Mouse (Mus musculus): ENCODE results near the gene Vgll4. TPM values are rescaled to one million over a fixed set of nuclear protein-coding genes. Genes with fewer than 3 reads are reported as not detected.
"Not testable (repeated sequence)": the region's sequence is repeated elsewhere in the genome, so short reads cannot be mapped to it uniquely, and the experiment has no call there.

Gene Vgll4
- polyA plus RNA-seq, 1 experiment from 2014 or later, result 84.9 TPM

GRCm38 (mm10) chr6:114922355-114923096 is 47.3 kb downstream of the Vgll4 start:
- not testable (repeated sequence) for H3K4me3 ChIP-seq (ENCODE audit: low read depth, low read length); H3K4me2 ChIP-seq (replicated peaks; ENCODE audit: low read depth, low read length); H3K9ac ChIP-seq (replicated peaks; ENCODE audit: low read depth, low read length); ATAC-seq (ENCODE audit: insufficient number of reproducible peaks, insufficient read depth, low FRiP score, low read depth); H3K27me3 ChIP-seq (ENCODE audit: control insufficient read depth, insufficient read depth, low read length); H3K27ac ChIP-seq (ENCODE audit: low read length); H3K36me3 ChIP-seq (ENCODE audit: control insufficient read depth, insufficient read depth, low read length); H3K9me3 ChIP-seq (ENCODE audit: control insufficient read depth, low read depth, low read length)
- WGBS, result 67% methylated on average over 7 of the region's 7 CpGs
- H3K4me1 ChIP-seq (ENCODE audit: control insufficient read depth, insufficient read depth, low read length), result peaks cover 19% of the 10 kb centered on the region

- WGBS, result 3% methylated on average over 15 of the region's 15 CpGs
Observed at GRCm38 (mm10) chr6:114921632-114922354, 48.0 kb downstream of the Vgll4 start.

GRCm38 (mm10) chr6:114920523-114921445 is 49.0 kb downstream of the Vgll4 start:
- WGBS, result 2% methylated on average over 17 of the region's 17 CpGs
- H3K36me3 ChIP-seq (ENCODE audit: control insufficient read depth, insufficient read depth, low read length), result no peaks in the 10 kb centered on the region
- peak overlapping the region; percentile 91 for H3K27ac ChIP-seq (ENCODE audit: low read length)
- peak overlapping the region; percentile 93 for H3K9ac ChIP-seq (replicated peaks; ENCODE audit: low read depth, low read length)
- H3K4me3 ChIP-seq (ENCODE audit: low read depth, low read length), result peak overlapping the region; percentile 79
- no peaks in the 10 kb centered on the region for H3K27me3 ChIP-seq (ENCODE audit: control insufficient read depth, insufficient read depth, low read length)
- H3K4me1 ChIP-seq (ENCODE audit: control insufficient read depth, insufficient read depth, low read length), result peaks cover 36% of the 10 kb centered on the region
- ATAC-seq (ENCODE audit: insufficient number of reproducible peaks, insufficient read depth, low FRiP score, low read depth), result no peak
- peak overlapping the region; percentile 70 for H3K4me2 ChIP-seq (replicated peaks; ENCODE audit: low read depth, low read length)
- no peaks in the 10 kb centered on the region for H3K9me3 ChIP-seq (ENCODE audit: control insufficient read depth, low read depth, low read length)

More at GRCm38 (mm10) chr6:114921632-114922354, 48.0 kb downstream of the Vgll4 start:
- peak overlapping the region; percentile 91 for H3K27ac ChIP-seq (ENCODE audit: low read length)
- no peaks in the 10 kb centered on the region for H3K27me3 ChIP-seq (ENCODE audit: control insufficient read depth, insufficient read depth, low read length)
- H3K4me2 ChIP-seq (replicated peaks; ENCODE audit: low read depth, low read length), result peak overlapping the region; percentile 70
- ATAC-seq (ENCODE audit: insufficient number of reproducible peaks, insufficient read depth, low FRiP score, low read depth), result peak; percentile 94
- no peaks in the 10 kb centered on the region for H3K36me3 ChIP-seq (ENCODE audit: control insufficient read depth, insufficient read depth, low read length)
- H3K4me3 ChIP-seq (ENCODE audit: low read depth, low read length), result peak overlapping the region; percentile 79
- peaks cover 26% of the 10 kb centered on the region for H3K4me1 ChIP-seq (ENCODE audit: control insufficient read depth, insufficient read depth, low read length)
- peaks cover under 1% of the 10 kb centered on the region; the same call in 1 of the 2 replicates for H3K9me3 ChIP-seq (ENCODE audit: control insufficient read depth, low read depth, low read length)
- H3K9ac ChIP-seq (replicated peaks; ENCODE audit: low read depth, low read length), result peak overlapping the region; percentile 93

GRCm38 (mm10) chr6:114919670-114920313 is 50.0 kb downstream of the Vgll4 start:
- 6% methylated on average over 9 of the region's 9 CpGs for WGBS
- Histone ChIP-seq H3K36me3 (ENCODE audit: control insufficient read depth, insufficient read depth, low read length) (no peaks in the 10 kb centered on the region), H3K4me2 (replicated peaks; ENCODE audit: low read depth, low read length) (peak overlapping the region; percentile 70)

GRCm38 (mm10) chr6:114918994-114919393 is 50.8 kb downstream of the Vgll4 start:
- no peaks in the 10 kb centered on the region for H3K36me3 ChIP-seq (ENCODE audit: control insufficient read depth, insufficient read depth, low read length)
- H3K4me3 ChIP-seq (ENCODE audit: low read depth, low read length), result peak overlapping the region; percentile 79
- ATAC-seq (ENCODE audit: insufficient number of reproducible peaks, insufficient read depth, low FRiP score, low read depth), result no peak
- peaks cover 50% of the 10 kb centered on the region for H3K4me1 ChIP-seq (ENCODE audit: control insufficient read depth, insufficient read depth, low read length)
- WGBS, result 80% methylated on average over 9 of the region's 9 CpGs
- H3K4me2 ChIP-seq (replicated peaks; ENCODE audit: low read depth, low read length), result peak overlapping the region; percentile 70
- H3K27ac ChIP-seq (ENCODE audit: low read length), result no peak overlapping the region; the same call in 1 of the 2 replicates
- H3K9me3 ChIP-seq (ENCODE audit: control insufficient read depth, low read depth, low read length), result no peaks in the 10 kb centered on the region
- H3K27me3 ChIP-seq (ENCODE audit: control insufficient read depth, insufficient read depth, low read length), result no peaks in the 10 kb centered on the region
- H3K9ac ChIP-seq (replicated peaks; ENCODE audit: low read depth, low read length), result no peak overlapping the region

More at GRCm38 (mm10) chr6:114919670-114920313, 50.0 kb downstream of the Vgll4 start:
- Histone ChIP-seq H3K27me3 (ENCODE audit: control insufficient read depth, insufficient read depth, low read length) (no peaks in the 10 kb centered on the region), H3K9me3 (ENCODE audit: control insufficient read depth, low read depth, low read length) (no peaks in the 10 kb centered on the region), H3K27ac (ENCODE audit: low read length) (peak overlapping the region; percentile 91), H3K9ac (replicated peaks; ENCODE audit: low read depth, low read length) (peak overlapping the region; percentile 93), H3K4me1 (ENCODE audit: control insufficient read depth, insufficient read depth, low read length) (peaks cover 46% of the 10 kb centered on the region), H3K4me3 (ENCODE audit: low read depth, low read length) (peak overlapping the region; percentile 79)
- ATAC-seq (ENCODE audit: insufficient number of reproducible peaks, insufficient read depth, low FRiP score, low read depth), result no peak

- ATAC-seq (ENCODE audit: insufficient number of reproducible peaks, insufficient read depth, low FRiP score, low read depth), result no peak
- Histone ChIP-seq H3K36me3 (ENCODE audit: control insufficient read depth, insufficient read depth, low read length) (no peaks in the 10 kb centered on the region), H3K9ac (replicated peaks; ENCODE audit: low read depth, low read length) (no peak overlapping the region), H3K27me3 (ENCODE audit: control insufficient read depth, insufficient read depth, low read length) (no peaks in the 10 kb centered on the region), H3K4me3 (ENCODE audit: low read depth, low read length) (no peak overlapping the region), H3K27ac (ENCODE audit: low read length) (peak overlapping the region; percentile 39; the same call in 1 of the 2 replicates), H3K4me1 (ENCODE audit: control insufficient read depth, insufficient read depth, low read length) (peaks cover 59% of the 10 kb centered on the region), H3K9me3 (ENCODE audit: control insufficient read depth, low read depth, low read length) (no peaks in the 10 kb centered on the region), H3K4me2 (replicated peaks; ENCODE audit: low read depth, low read length) (peak overlapping the region; percentile 70)
- whole genome bisulfite sequencing, result 63% methylated on average over 14 of the region's 14 CpGs
Observed at GRCm38 (mm10) chr6:114917770-114918635, 51.8 kb downstream of the Vgll4 start.

GRCm38 (mm10) chr6:114917129-114917528 is 52.7 kb downstream of the Vgll4 start:
- Histone ChIP-seq H3K4me3 (ENCODE audit: low read depth, low read length) (no peak overlapping the region), H3K4me1 (ENCODE audit: control insufficient read depth, insufficient read depth, low read length) (peaks cover 66% of the 10 kb centered on the region), H3K4me2 (replicated peaks; ENCODE audit: low read depth, low read length) (peak overlapping the region; percentile 44), H3K27ac (ENCODE audit: low read length) (peak overlapping the region; percentile 24; the same call in 1 of the 2 replicates), H3K9me3 (ENCODE audit: control insufficient read depth, low read depth, low read length) (no peaks in the 10 kb centered on the region), H3K36me3 (ENCODE audit: control insufficient read depth, insufficient read depth, low read length) (no peaks in the 10 kb centered on the region), H3K27me3 (ENCODE audit: control insufficient read depth, insufficient read depth, low read length) (no peaks in the 10 kb centered on the region), H3K9ac (replicated peaks; ENCODE audit: low read depth, low read length) (no peak overlapping the region)
- WGBS, result 41% methylated on average over 11 of the region's 11 CpGs
- no peak for ATAC-seq (ENCODE audit: insufficient number of reproducible peaks, insufficient read depth, low FRiP score, low read depth)
